Mouse (Mus musculus) neural tube, embryonic 15.5 days (tissue): ENCODE results near the gene Ppp2r5d. TPM values are rescaled to one million over a fixed set of nuclear protein-coding genes. Genes with fewer than 3 reads are reported as not detected.

ENCODE experiments used
- ATAC-seq: fragments of 200-750 bp; cut with Nextera tagmentation; 2 replicates; pipeline ENCODE4 v1.8.0; 2017; ENCODE audit warnings: mild to moderate bottlenecking, moderate TSS enrichment, moderate library complexity; ENCODE audit not compliant: low FRiP score
- H3K27ac ChIP-seq: fragments of 300-500 bp; sonication (generic); replicated peaks from 2 replicates; pipeline ENCODE4 v1.5.1; 2015; ENCODE audit warnings: mild to moderate bottlenecking, inconsistent platforms
- H3K27me3 ChIP-seq: fragments of 300-500 bp; sonication (generic); replicated peaks from 2 replicates; pipeline ENCODE4 v1.6.1; 2015; ENCODE audit warnings: inconsistent platforms
- H3K36me3 ChIP-seq: fragments of 300-500 bp; sonication (generic); 2 replicates; pipeline ENCODE4 v1.6.1; 2015; ENCODE audit warnings: inconsistent platforms
- H3K4me1 ChIP-seq: fragments of 300-500 bp; sonication (generic); 2 replicates; pipeline ENCODE4 v1.6.1; 2015; ENCODE audit warnings: inconsistent platforms
- H3K4me2 ChIP-seq: fragments of 300-500 bp; sonication (generic); 2 replicates; pipeline ENCODE4 v1.6.1; 2015; ENCODE audit warnings: inconsistent platforms, mild to moderate bottlenecking, moderate library complexity
- H3K4me3 ChIP-seq: fragments of 300-500 bp; sonication (generic); replicated peaks from 2 replicates; pipeline ENCODE4 v1.5.1; 2015; ENCODE audit warnings: mild to moderate bottlenecking, inconsistent platforms
- H3K9ac ChIP-seq: fragments of 300-500 bp; sonication (generic); replicated peaks from 2 replicates; pipeline ENCODE4 v1.6.1; 2015; ENCODE audit warnings: mild to moderate bottlenecking, inconsistent platforms
- H3K9me3 ChIP-seq: fragments of 300-500 bp; sonication (generic); replicated peaks from 2 replicates; pipeline ENCODE4 v1.6.1; 2016; ENCODE audit warnings: inconsistent platforms
- WGBS: fragments of 180-500 bp; shearing (Covaris S2); methylation state at CpG from one replicate; pipeline ENCODE4 v1.1.7; 2015; ENCODE audit warnings: mixed read lengths; 5-methylcytosine and 5-hydroxymethylcytosine counted together
- polyA plus RNA-seq: library from polyadenylated mRNA; unstranded; fragments of >200 nt; fragmentation: Nextera tagmentation; extraction: Ambion mirVana; gene quantifications from 2 replicates; pipeline ENCODE4 v1.2.1, GENCODE M21; 2015

Gene Ppp2r5d
- polyA plus RNA-seq, 1 experiment from 2014 or later = 89.1 TPM

DNA sequence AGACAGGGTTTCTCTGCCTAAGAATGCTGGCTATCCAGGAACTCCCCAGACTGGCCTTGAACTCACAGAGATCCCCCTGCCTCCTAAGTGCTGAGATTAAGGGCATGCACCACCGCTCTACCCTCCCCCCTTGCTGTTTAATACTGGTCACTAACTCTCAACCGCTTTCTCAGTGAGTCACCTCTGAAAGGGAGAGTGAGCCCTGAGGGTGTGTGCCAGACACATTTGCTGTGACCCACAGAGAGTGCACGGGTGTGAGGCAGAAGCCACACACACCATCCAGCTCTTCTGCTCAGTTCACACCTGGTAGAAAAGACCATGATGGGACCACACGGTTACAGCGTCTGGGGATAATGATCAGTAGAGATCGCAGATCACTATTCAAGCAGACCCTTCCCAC is 6.4 kb downstream of the Ppp2r5d start:
- H3K9me3 ChIP-seq = no peaks in the 10 kb centered on the region
- H3K4me2 ChIP-seq = no peak overlapping the region
- no peaks in the 10 kb centered on the region for H3K27me3 ChIP-seq
- H3K4me1 ChIP-seq = peaks cover 30% of the 10 kb centered on the region
- H3K4me3 ChIP-seq = no peak overlapping the region
- H3K9ac ChIP-seq = no peak overlapping the region
- 92% methylated on average over 6 of the region's 6 CpGs for WGBS
- H3K27ac ChIP-seq = no peak overlapping the region
- no peak for ATAC-seq
- H3K36me3 ChIP-seq = peaks cover 7% of the 10 kb centered on the region

GRCm38 (mm10) chr17:46694517-46695063 is 10.3 kb downstream of the Ppp2r5d start:
- no peak overlapping the region for H3K9ac ChIP-seq
- H3K4me3 ChIP-seq = no peak overlapping the region
- no peak overlapping the region for H3K4me2 ChIP-seq
- H3K27me3 ChIP-seq = no peaks in the 10 kb centered on the region
- peaks cover 13% of the 10 kb centered on the region for H3K36me3 ChIP-seq
- no peaks in the 10 kb centered on the region for H3K9me3 ChIP-seq
- 80% methylated on average over 1 of the region's 1 CpGs for WGBS
- H3K27ac ChIP-seq = no peak overlapping the region
- no peak for ATAC-seq
- no peaks in the 10 kb centered on the region for H3K4me1 ChIP-seq

DNA sequence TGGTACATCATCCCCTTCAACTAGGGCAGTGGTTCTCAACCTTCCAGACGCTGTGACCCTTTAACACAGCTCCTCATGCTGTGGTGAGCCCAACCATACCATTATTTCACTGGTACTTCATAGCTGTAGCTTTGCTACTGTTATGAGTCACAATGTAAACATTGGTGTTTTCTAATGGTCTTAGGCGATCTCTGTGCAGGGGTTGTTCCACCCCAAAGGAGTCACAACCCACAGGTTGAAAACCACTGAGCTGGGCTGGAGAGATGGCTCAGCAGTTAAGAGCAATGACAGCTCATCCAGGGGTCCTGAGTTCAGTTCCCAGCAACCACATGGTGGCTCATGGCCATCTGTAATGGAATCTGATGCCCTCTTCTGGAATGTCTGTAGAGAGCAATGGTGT is 13.5 kb downstream of the Ppp2r5d start:
- ATAC-seq = no peak
- H3K27me3 ChIP-seq = no peaks in the 10 kb centered on the region
- no peak overlapping the region for H3K27ac ChIP-seq
- no peak overlapping the region for H3K9ac ChIP-seq
- H3K9me3 ChIP-seq = no peaks in the 10 kb centered on the region
- H3K4me3 ChIP-seq = no peak overlapping the region
- WGBS = 93% methylated on average over 2 of the region's 2 CpGs
- H3K4me1 ChIP-seq = no peaks in the 10 kb centered on the region
- no peak overlapping the region for H3K4me2 ChIP-seq
- H3K36me3 ChIP-seq = peaks cover 20% of the 10 kb centered on the region

- Histone ChIP-seq H3K27ac (no peak overlapping the region), H3K4me2 (no peak overlapping the region), H3K36me3 (peaks cover 27% of the 10 kb centered on the region), H3K4me3 (no peak overlapping the region), H3K4me1 (no peaks in the 10 kb centered on the region), H3K27me3 (no peaks in the 10 kb centered on the region), H3K9me3 (no peaks in the 10 kb centered on the region), H3K9ac (no peak overlapping the region)
- WGBS = 95% methylated on average over 12 of the region's 12 CpGs
- ATAC-seq = no peak
Measured at GRCm38 (mm10) chr17:46690665-46691064, 14.2 kb downstream of the Ppp2r5d start.

GRCm38 (mm10) chr17:46685913-46686312 is 19.0 kb downstream of the Ppp2r5d start:
- Histone ChIP-seq H3K4me2 (no peak overlapping the region), H3K9me3 (no peaks in the 10 kb centered on the region), H3K4me1 (peaks cover 10% of the 10 kb centered on the region), H3K36me3 (peaks cover 55% of the 10 kb centered on the region), H3K4me3 (no peak overlapping the region), H3K27ac (no peak overlapping the region), H3K27me3 (no peaks in the 10 kb centered on the region), H3K9ac (no peak overlapping the region)
- WGBS = 92% methylated on average over 6 of the region's 6 CpGs
- ATAC-seq = no peak

DNA sequence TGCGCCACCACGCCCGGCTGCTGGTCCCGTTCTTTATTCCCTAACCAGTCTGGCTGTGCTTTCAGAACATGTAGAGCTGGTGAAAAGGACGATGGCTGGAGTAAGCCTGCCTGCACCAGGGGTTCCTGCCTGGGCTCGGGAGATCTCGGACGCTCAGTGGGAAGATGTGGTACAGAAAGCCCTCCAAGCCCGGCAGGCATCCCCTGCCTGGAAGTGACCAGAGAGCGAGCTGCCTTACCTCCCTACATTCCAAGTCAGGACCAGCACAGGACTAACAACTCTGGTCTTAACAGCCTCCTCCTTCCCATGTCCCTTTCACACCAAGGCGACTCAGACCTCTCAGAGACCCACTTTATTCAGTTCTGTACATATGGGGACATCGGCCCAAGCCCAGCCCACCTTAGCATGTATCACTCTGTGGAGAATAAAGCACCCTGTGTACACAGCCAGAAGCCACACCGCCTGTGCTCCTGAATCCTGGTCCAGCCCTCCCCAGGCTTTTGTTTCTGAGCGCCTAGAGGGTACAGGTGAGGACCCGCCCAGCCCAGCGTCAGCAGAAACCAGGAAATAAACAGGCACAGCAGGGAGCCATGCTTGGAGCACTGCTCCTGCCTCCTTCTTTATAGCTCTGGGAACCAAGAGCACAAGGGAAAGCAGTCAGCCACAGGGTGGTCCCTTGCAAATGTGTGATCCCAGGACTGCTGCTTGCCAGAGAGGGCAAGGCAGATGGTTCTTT is 22.1 kb downstream of the Ppp2r5d start:
- Histone ChIP-seq H3K36me3 (peaks cover 53% of the 10 kb centered on the region), H3K4me2 (no peak overlapping the region), H3K4me3 (no peak overlapping the region), H3K27ac (no peak overlapping the region), H3K4me1 (peaks cover 32% of the 10 kb centered on the region), H3K27me3 (no peaks in the 10 kb centered on the region), H3K9ac (no peak overlapping the region), H3K9me3 (no peaks in the 10 kb centered on the region)
- no peak for ATAC-seq
- WGBS = 77% methylated on average over 16 of the region's 16 CpGs

GRCm38 (mm10) chr17:46681466-46682118 is 23.3 kb downstream of the Ppp2r5d start:
- peak; percentile 7 for ATAC-seq
- Histone ChIP-seq H3K4me3 (peak overlapping the region; percentile 57), H3K9me3 (no peaks in the 10 kb centered on the region), H3K27ac (peak overlapping the region; percentile 82), H3K4me2 (peak overlapping the region; percentile 94), H3K9ac (peak overlapping the region; percentile 72), H3K27me3 (no peaks in the 10 kb centered on the region), H3K36me3 (peaks cover 54% of the 10 kb centered on the region), H3K4me1 (peaks cover 33% of the 10 kb centered on the region)
- 23% methylated on average over 12 of the region's 12 CpGs for WGBS

DNA sequence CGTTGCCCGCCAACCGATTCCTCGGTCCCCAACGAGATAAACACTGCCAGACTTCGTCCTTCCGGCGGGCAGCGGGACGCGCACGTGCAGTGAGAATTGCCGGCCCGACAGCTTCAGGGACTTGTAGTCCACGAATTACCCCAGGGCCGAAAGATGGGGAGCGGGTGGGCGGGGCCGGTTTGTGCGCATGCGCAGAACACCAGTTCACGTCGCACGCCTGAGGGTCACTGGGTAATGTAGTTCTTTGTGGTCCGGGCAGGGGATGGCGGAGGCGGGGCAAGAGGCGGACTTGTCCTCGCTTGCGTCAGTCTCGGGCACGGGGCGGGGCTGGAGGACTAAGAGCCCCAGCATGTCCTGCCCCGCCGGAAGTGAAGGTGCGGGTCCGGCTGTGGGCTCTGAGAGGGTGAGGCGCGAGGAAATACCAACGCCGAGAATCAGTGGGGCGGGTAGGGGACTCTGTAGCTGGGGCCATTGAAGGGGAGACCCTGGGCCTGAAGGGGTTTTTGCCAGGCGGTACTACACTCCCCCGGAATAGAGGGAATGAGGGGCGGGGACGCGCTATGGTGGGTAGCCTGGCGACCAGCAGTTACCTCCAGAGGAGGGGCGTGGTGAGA is 24.0 kb downstream of the Ppp2r5d start, which contains the start of gene Klhdc3:
Klhdc3 (minus strand) TSS at position 155 of the 614 bp plus-strand sequence.
- Histone ChIP-seq H3K4me2 (peak within 1 kb of the TSS; percentile 94), H3K9ac (peak within 1 kb of the TSS; percentile 72), H3K27ac (peak within 1 kb of the TSS; percentile 85), H3K36me3 (peaks cover 54% of the 10 kb centered on the region), H3K4me3 (peak within 1 kb of the TSS; percentile 57), H3K9me3 (no peaks in the 10 kb centered on the region), H3K4me1 (peaks cover 33% of the 10 kb centered on the region), H3K27me3 (no peaks in the 10 kb centered on the region)
- peak; percentile 97 for ATAC-seq
- WGBS = under 1% methylated on average over 49 of the region's 49 CpGs

DNA sequence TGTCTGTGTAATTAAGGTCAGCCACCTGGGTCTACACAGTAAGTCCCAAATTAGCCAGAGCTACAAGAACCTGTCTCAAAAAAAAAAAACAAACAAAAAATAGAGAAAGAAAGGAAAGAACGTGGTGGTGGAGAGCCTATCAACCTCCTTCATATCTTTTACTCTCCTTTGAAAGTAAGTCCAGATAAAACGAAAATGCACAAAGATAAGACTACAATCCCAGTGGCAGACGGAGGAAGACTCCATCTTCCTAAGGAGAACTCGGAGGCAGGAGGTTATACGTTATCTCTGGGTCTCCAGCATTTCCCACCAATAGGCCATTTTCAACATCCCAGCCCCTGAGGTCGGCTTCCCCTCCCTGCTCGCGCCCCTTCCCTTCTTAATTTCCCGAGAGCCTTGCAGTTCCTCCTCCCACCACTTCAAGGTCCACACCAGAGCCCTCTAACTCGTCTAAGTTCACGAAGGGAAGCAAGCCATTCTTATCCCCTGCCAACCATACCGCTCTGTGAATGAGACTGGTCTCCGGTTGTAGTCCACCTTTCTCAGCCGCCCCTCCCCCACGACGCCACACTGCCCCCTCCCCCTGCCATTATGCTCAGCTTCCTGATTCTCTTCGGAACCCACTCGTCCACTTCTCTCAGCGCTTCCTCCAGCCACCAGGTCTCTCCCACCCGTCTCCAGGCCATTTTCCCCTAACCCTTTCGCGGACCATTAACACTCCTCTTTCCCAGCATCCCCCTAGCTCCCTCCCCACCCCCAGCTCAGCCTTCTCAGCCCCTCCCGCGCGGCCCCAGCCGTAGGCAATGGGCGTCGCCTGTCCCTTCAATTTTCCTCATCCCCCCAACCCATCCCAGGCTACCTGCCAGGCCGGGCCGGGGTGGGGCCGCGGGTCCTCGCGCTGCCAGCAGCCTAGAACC is 24.8 kb downstream of the Ppp2r5d start:
- peaks cover 36% of the 10 kb centered on the region for H3K4me1 ChIP-seq
- ATAC-seq = peak; percentile 48
- peak overlapping the region; percentile 55 for H3K9ac ChIP-seq
- under 1% methylated on average over 34 of the region's 34 CpGs for WGBS
- H3K27me3 ChIP-seq = no peaks in the 10 kb centered on the region
- peak overlapping the region; percentile 94 for H3K4me2 ChIP-seq
- H3K9me3 ChIP-seq = no peaks in the 10 kb centered on the region
- H3K27ac ChIP-seq = peak overlapping the region; percentile 85
- peaks cover 54% of the 10 kb centered on the region for H3K36me3 ChIP-seq
- H3K4me3 ChIP-seq = peak overlapping the region; percentile 57

- Histone ChIP-seq H3K4me1 (peaks cover 45% of the 10 kb centered on the region), H3K4me3 (peak overlapping the region; percentile 8; the same call in 1 of the 2 replicates), H3K4me2 (peak overlapping the region; percentile 94), H3K9ac (peak overlapping the region; percentile 55), H3K27me3 (no peaks in the 10 kb centered on the region), H3K27ac (no peak overlapping the region), H3K36me3 (peaks cover 49% of the 10 kb centered on the region), H3K9me3 (no peaks in the 10 kb centered on the region)
- WGBS = 72% methylated on average over 9 of the region's 9 CpGs
- no peak for ATAC-seq
Measured at GRCm38 (mm10) chr17:46678911-46679310, 26.0 kb downstream of the Ppp2r5d start.

- peak within 1 kb of the TSS; percentile 57 for H3K4me3 ChIP-seq
- H3K27me3 ChIP-seq = no peaks in the 10 kb centered on the region
- peak within 1 kb of the TSS; percentile 94 for H3K4me2 ChIP-seq
- H3K9me3 ChIP-seq = no peaks in the 10 kb centered on the region
- H3K4me1 ChIP-seq = peaks cover 49% of the 10 kb centered on the region
- peaks cover 44% of the 10 kb centered on the region for H3K36me3 ChIP-seq
- WGBS = 97% methylated on average over 8 of the region's 9 CpGs
- H3K27ac ChIP-seq = peak within 1 kb of the TSS; percentile 85; the same call in 1 of the 2 replicates
- no peak for ATAC-seq
- peak within 1 kb of the TSS; percentile 55 for H3K9ac ChIP-seq
Measured at GRCm38 (mm10) chr17:46678416-46678815, 26.5 kb downstream of the Ppp2r5d start, which contains the start of gene Mea1. Mea1 (plus strand) TSS chr17:46678793.
